Mouse (Mus musculus): Measurements from ENCODE around the gene Slc7a10. TPM values are rescaled to one million over a fixed set of nuclear protein-coding genes. Genes with fewer than 3 reads are reported as not detected.

Gene Slc7a10
- total and polyA plus RNA-seq, 3 experiments: not detected

DNA sequence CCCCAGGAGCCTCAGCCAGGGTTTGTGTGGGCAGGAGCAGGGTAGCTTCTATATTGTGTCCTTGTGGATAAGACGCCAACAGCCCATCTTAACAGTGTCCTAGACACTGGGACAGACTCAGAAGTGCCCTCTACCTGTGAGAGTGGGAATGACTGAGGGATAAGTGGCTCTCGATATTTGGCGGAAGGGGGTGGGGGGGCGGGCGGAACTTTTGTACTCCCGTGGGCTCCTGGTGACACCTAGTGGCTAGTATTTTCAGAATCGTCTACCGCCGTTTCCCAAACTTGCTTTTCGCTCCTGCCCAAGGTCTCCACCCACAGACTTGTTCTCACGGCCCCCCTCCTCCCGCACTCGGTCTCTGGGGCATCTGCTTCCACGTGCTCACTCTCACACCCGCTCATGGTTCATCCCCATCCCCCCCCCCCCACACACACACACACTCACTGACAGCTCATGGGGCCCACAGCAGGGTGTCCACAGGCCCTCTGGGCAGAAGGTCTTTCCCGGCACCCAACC lies 14.3 kb upstream of the Slc7a10 start (continued):
- 0 out of 2 replicates have a peak, but pooled peaks have one; percentile 19 for TF ChIP-seq BHLHE40 (IDR thresholded peaks at IDR 0.05; ENCODE audit: borderline replicate concordance, low read depth, low read length)

GRCm38 (mm10) chr7:35172519-35172918 lies 13.7 kb upstream of the Slc7a10 start:
- Histone ChIP-seq H3K4me1 (ENCODE audit: control insufficient read depth in 1 of 2, insufficient read depth in 2 of 2, low read length in 2 of 2) (peaks cover 0 to 5% of the 10 kb centered on the region in 2 experiments; a peak in 1 of 4 replicates), H3K27me3 (ENCODE audit: control insufficient read depth in 1 of 2, insufficient read depth in 2 of 2, low read length in 2 of 2) (no peaks in the 10 kb centered on the region), H3K27ac (ENCODE audit: control insufficient read depth, low read depth, low read length) (no peak overlapping the region), H3K9me3 (replicated peaks; ENCODE audit: insufficient read depth, low read length) (no peaks in the 10 kb centered on the region), H3K4me3 (ENCODE audit: control insufficient read depth in 1 of 2, insufficient read depth in 1 of 2, low read depth in 2 of 2, low read length in 2 of 2) (no peak overlapping the region), H3K36me3 (ENCODE audit: control insufficient read depth in 1 of 2, insufficient read depth in 2 of 2, low read length in 2 of 2) (no peaks in the 10 kb centered on the region), H3K79me2 (ENCODE audit: control insufficient read depth, insufficient read depth, low read length, poor library complexity) (no peaks in the 10 kb centered on the region), H3K9ac (ENCODE audit: control insufficient read depth, low read depth, low read length, poor library complexity, severe bottlenecking) (peak overlapping the region; percentile 46)
- no peak for TF ChIP-seq NRF1 (IDR thresholded peaks at IDR 0.05; ENCODE audit: insufficient read depth, low read depth, low read length, poor library complexity, severe bottlenecking)
- no peak for TF ChIP-seq MYC (IDR thresholded peaks at IDR 0.05; ENCODE audit: low read depth, low read length)
- no peak for TF ChIP-seq GATA1 (IDR thresholded peaks at IDR 0.05; ENCODE audit: low read depth, low read length)
- no peak for TF ChIP-seq SIN3A (IDR thresholded peaks at IDR 0.05; ENCODE audit: low read length)
- TF ChIP-seq USF1 (IDR thresholded peaks at IDR 0.05; ENCODE audit: low read depth, low read length): no peak
- no peak for TF ChIP-seq USF2 (IDR thresholded peaks at IDR 0.05; ENCODE audit: borderline replicate concordance in 1 of 2, insufficient read depth in 1 of 2, low read depth in 1 of 2, low read length in 2 of 2)
- no peak for TF ChIP-seq HCFC1 (IDR thresholded peaks at IDR 0.05; ENCODE audit: low read depth, low read length)
- no peak for TF ChIP-seq ZC3H11A (IDR thresholded peaks at IDR 0.05; ENCODE audit: low read depth, low read length)
- TF ChIP-seq MEF2A (IDR thresholded peaks at IDR 0.05; ENCODE audit: extremely low read depth, insufficient replicate concordance, low read depth, low read length, poor library complexity, severe bottlenecking): no peak
- TF ChIP-seq NELFE (IDR thresholded peaks at IDR 0.05; ENCODE audit: low read depth, low read length): no peak
- TF ChIP-seq GABPA (IDR thresholded peaks at IDR 0.05; ENCODE audit: low read depth, low read length): no peak
- TF ChIP-seq TBP (IDR thresholded peaks at IDR 0.05; ENCODE audit: low read depth, low read length): no peak
- no peak for TF ChIP-seq BHLHE40 (IDR thresholded peaks at IDR 0.05; ENCODE audit: borderline replicate concordance, low read depth, low read length)
- TF ChIP-seq UBTF (IDR thresholded peaks at IDR 0.05; ENCODE audit: borderline replicate concordance, insufficient read depth, low read depth, low read length): no peak
- no peak for TF ChIP-seq MAZ (IDR thresholded peaks at IDR 0.05; ENCODE audit: low read depth, low read length)
- TF ChIP-seq MAFK (IDR thresholded peaks at IDR 0.05; ENCODE audit: borderline replicate concordance, low read depth, low read length): no peak
- TF ChIP-seq POLR2AphosphoS5 (IDR thresholded peaks at IDR 0.05; ENCODE audit: borderline replicate concordance, low read depth, low read length): no peak
- TF ChIP-seq ELF1 (IDR thresholded peaks at IDR 0.05; ENCODE audit: low read depth, low read length): no peak
- TF ChIP-seq RCOR1 (IDR thresholded peaks at IDR 0.05; ENCODE audit: low read depth, low read length): no peak
- no peak for DNase-seq (ENCODE audit: low read depth, low spot score)

Data from MEL (cell line).